Mouse (Mus musculus) mature B cell (primary cell): ENCODE data around the gene Slc32a1.

Source experiments
- in situ Hi-C: fragments of 300-500 bp; cut with MboI; formaldehyde crosslinking; loops from 2 replicates; pipeline ENCODE4 v1.14.3; 2019

The Slc32a1 gene

GRCm38 (mm10) chr2:158610488-158611325 lies at the start of gene Slc32a1:
Slc32a1 (plus strand) TSS chr2:158610767.
- in situ Hi-C loops, result no loop called here

- in situ Hi-C loops, result no loop called here
Measured at GRCm38 (mm10) chr2:158560801-158561200, 49.8 kb upstream of the Slc32a1 start.

GRCm38 (mm10) chr2:158561371-158562144 lies 49.0 kb upstream of the Slc32a1 start:
- in situ Hi-C loops, result no loop called here

- in situ Hi-C loops, result no loop called here
Measured at GRCm38 (mm10) chr2:158570421-158571081, 40.0 kb upstream of the Slc32a1 start.

- in situ Hi-C loops, result no loop called here
Measured at GRCm38 (mm10) chr2:158579979-158580378, 30.6 kb upstream of the Slc32a1 start.

GRCm38 (mm10) chr2:158584621-158585358 lies 25.8 kb upstream of the Slc32a1 start:
- in situ Hi-C loops, result no loop called here

- in situ Hi-C loops, result no loop called here
Measured at GRCm38 (mm10) chr2:158588524-158589271, 21.9 kb upstream of the Slc32a1 start.

GRCm38 (mm10) chr2:158590495-158590894 lies 20.1 kb upstream of the Slc32a1 start:
- in situ Hi-C loops, result no loop called here

GRCm38 (mm10) chr2:158591286-158591685 lies 19.3 kb upstream of the Slc32a1 start:
- in situ Hi-C loops, result no loop called here

GRCm38 (mm10) chr2:158593371-158593770 lies 17.2 kb upstream of the Slc32a1 start:
- in situ Hi-C loops, result no loop called here

GRCm38 (mm10) chr2:158595103-158595502 lies 15.5 kb upstream of the Slc32a1 start:
- in situ Hi-C loops, result no loop called here

- in situ Hi-C loops, result no loop called here
Measured at GRCm38 (mm10) chr2:158595577-158595976, 15.0 kb upstream of the Slc32a1 start.

GRCm38 (mm10) chr2:158596803-158597202 lies 13.8 kb upstream of the Slc32a1 start:
- in situ Hi-C loops, result no loop called here

- in situ Hi-C loops, result no loop called here
Measured at GRCm38 (mm10) chr2:158600517-158600916, 10.1 kb upstream of the Slc32a1 start.

GRCm38 (mm10) chr2:158601326-158601725 lies 9.2 kb upstream of the Slc32a1 start:
- in situ Hi-C loops, result no loop called here

- in situ Hi-C loops, result no loop called here
Measured at GRCm38 (mm10) chr2:158602663-158603062, 7.9 kb upstream of the Slc32a1 start.

GRCm38 (mm10) chr2:158606511-158606964 lies 4.0 kb upstream of the Slc32a1 start:
- in situ Hi-C loops, result no loop called here

- in situ Hi-C loops, result no loop called here
Measured at GRCm38 (mm10) chr2:158609681-158610080, 886 bp upstream of the Slc32a1 start.

- in situ Hi-C loops, result no loop called here
Measured at GRCm38 (mm10) chr2:158611326-158611719, 756 bp downstream of the Slc32a1 start.

- in situ Hi-C loops, result no loop called here
Measured at GRCm38 (mm10) chr2:158611726-158612670, 1.4 kb downstream of the Slc32a1 start.
